Mouse (Mus musculus) liver, adult 2 months (tissue): ENCODE data around the gene Rpl36a. TPM values are rescaled to one million over a fixed set of nuclear protein-coding genes. Genes with fewer than 3 reads are reported as not detected.

Experiments
- DNase-seq: peaks from one replicate; pipeline ENCODE4 v3.0.0-alpha.2; 2011; ENCODE audit warnings: low read depth, low spot score; ENCODE audit errors: extremely low read depth
- H3K27ac ChIP-seq: fragments of 200-500 bp; replicated peaks from 2 replicates; pipeline ENCODE4 v1.5.1; 2012; ENCODE audit warnings: low read depth, mild to moderate bottlenecking, control low read depth, inconsistent platforms, low read length; ENCODE audit not compliant: insufficient read depth
- H3K27me3 ChIP-seq: fragments of 200-500 bp; 2 replicates; pipeline ENCODE4 v1.6.1; 2012; ENCODE audit warnings: mild to moderate bottlenecking, moderate library complexity, low read length, inconsistent platforms; ENCODE audit not compliant: control insufficient read depth, insufficient read depth
- H3K36me3 ChIP-seq: fragments of 200-500 bp; 2 replicates; pipeline ENCODE4 v1.6.1; 2012; ENCODE audit warnings: low read length, inconsistent platforms; ENCODE audit not compliant: control insufficient read depth, insufficient read depth
- H3K4me1 ChIP-seq: fragments of 200-500 bp; 2 replicates; pipeline ENCODE4 v1.6.1; 2011; ENCODE audit warnings: low read length; ENCODE audit not compliant: control insufficient read depth, insufficient read depth
- H3K4me3 ChIP-seq: fragments of 200-500 bp; 2 replicates; pipeline ENCODE4 v1.5.1; 2011; ENCODE audit warnings: low read depth, mild to moderate bottlenecking, control low read depth, low read length, moderate library complexity; ENCODE audit not compliant: insufficient read depth
- H3K79me2 ChIP-seq: fragments of 200-500 bp; 2 replicates; pipeline ENCODE4 v1.6.1; 2012; ENCODE audit warnings: inconsistent platforms, mild to moderate bottlenecking, low read length, moderate library complexity; ENCODE audit not compliant: control insufficient read depth, insufficient read depth
- H3K9ac ChIP-seq: fragments of 200-500 bp; 2 replicates; pipeline ENCODE4 v1.6.1; 2012; ENCODE audit warnings: low read depth, mild to moderate bottlenecking, control low read depth, inconsistent platforms, low read length
- CTCF ChIP-seq: fragments of 200-500 bp; IDR thresholded peaks from 2 replicates; pipeline ENCODE4 v1.5.1; 2011; ENCODE audit warnings: low read depth, low read length, control low read depth
- POLR2A ChIP-seq: fragments of 200-500 bp; IDR thresholded peaks from 2 replicates; pipeline ENCODE4 v1.6.1; 2011; ENCODE audit warnings: low read length, control low read depth; ENCODE audit not compliant: insufficient read depth; ENCODE audit errors: extremely low read depth
- WGBS: fragments of 180-500 bp; shearing (Covaris S2); methylation state at CpG from one replicate; pipeline ENCODE4 v1.1.7; 2018; 5-methylcytosine and 5-hydroxymethylcytosine counted together
- polyA plus RNA-seq: library from polyadenylated mRNA; depleted of rRNA; stranded (reverse); fragments of >200 nt; gene quantifications from 2 replicates; pipeline ENCODE4 v1.2.3, GENCODE M21; 2012; rRNA removed
- total RNA-seq: library from RNA; depleted of rRNA; stranded (reverse); fragments of >200 nt; gene quantifications from 2 replicates; pipeline ENCODE4 v1.2.3, GENCODE M21; 2014; rRNA removed

Gene Rpl36a
- total and polyA plus RNA-seq, 2 experiments = 85.4 to 349 TPM

DNA sequence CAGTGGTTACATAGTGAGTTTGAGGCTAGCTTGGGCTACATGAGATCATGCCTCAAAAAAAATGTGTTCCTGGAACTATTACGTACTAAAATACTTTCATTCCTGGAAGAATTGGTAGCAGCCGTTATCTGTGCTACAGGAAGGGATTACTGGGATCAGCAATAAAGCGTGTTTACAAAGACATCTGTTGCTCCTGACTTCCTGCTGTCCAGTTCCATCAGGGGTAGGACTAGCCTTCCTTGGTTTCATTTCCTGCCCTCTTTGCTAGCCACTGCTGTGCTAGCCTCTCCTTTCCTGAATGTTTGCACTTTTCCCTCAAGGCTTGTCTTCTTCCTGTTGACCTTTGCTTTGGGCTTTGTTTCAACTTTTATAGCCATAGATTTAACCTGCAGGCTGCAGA is 50.4 kb downstream of the Rpl36a start:
- 43% methylated on average over 3 of the region's 3 CpGs for WGBS

More for the DNA sequence above, 50.4 kb downstream of the Rpl36a start:
- no peaks in the 10 kb centered on the region for H3K36me3 ChIP-seq
- H3K9ac ChIP-seq = no peak overlapping the region
- no peaks in the 10 kb centered on the region for H3K79me2 ChIP-seq
- no peaks in the 10 kb centered on the region for H3K27me3 ChIP-seq
- peak; percentile 5 for DNase-seq
- H3K4me1 ChIP-seq = peaks cover 2% of the 10 kb centered on the region; the same call in 1 of the 2 replicates
- no peak overlapping the region for H3K4me3 ChIP-seq
- no peak for TF ChIP-seq POLR2A
- no peak for TF ChIP-seq CTCF
- no peak overlapping the region for H3K27ac ChIP-seq

Other genes with a start within 250 kb of the Rpl36a start
- gene Drp2, start 181.1 kb upstream of the Rpl36a start, total RNA-seq = under 0.01 TPM in 1 of 2 replicates, not detected in the other
- not detected in 2 replicates for gene Drp2, start 181.1 kb upstream of the Rpl36a start, polyA plus RNA-seq
- not detected in 2 replicates for gene Taf7l, start 109.2 kb upstream of the Rpl36a start, total RNA-seq
- not detected in 2 replicates for gene Taf7l, start 109.2 kb upstream of the Rpl36a start, polyA plus RNA-seq
- 29.4 and 39.0 TPM in 2 replicates for gene Timm8a1, start 43.8 kb upstream of the Rpl36a start, total RNA-seq
- gene Timm8a1, start 43.8 kb upstream of the Rpl36a start, polyA plus RNA-seq = 3.6 and 3.8 TPM in 2 replicates
- gene Btk, start 2.1 kb upstream of the Rpl36a start, total RNA-seq = 0.83 and 0.87 TPM in 2 replicates
- 0.25 and 0.35 TPM in 2 replicates for gene Btk, start 2.1 kb upstream of the Rpl36a start, polyA plus RNA-seq
- gene Gla, start 15.5 kb downstream of the Rpl36a start, total RNA-seq = 5.2 and 5.7 TPM in 2 replicates
- 1.2 and 1.6 TPM in 2 replicates for gene Gla, start 15.5 kb downstream of the Rpl36a start, polyA plus RNA-seq
- gene Hnrnph2, start 15.5 kb downstream of the Rpl36a start, total RNA-seq = 33.6 and 42.8 TPM in 2 replicates
- gene Hnrnph2, start 15.5 kb downstream of the Rpl36a start, polyA plus RNA-seq = 6.7 and 9.0 TPM in 2 replicates
- gene Armcx4, start 100.9 kb downstream of the Rpl36a start, total RNA-seq = 0.67 and 1.1 TPM in 2 replicates
- 0.15 and 0.17 TPM in 2 replicates for gene Armcx4, start 100.9 kb downstream of the Rpl36a start, polyA plus RNA-seq
- 2.3 and 3.3 TPM in 2 replicates for gene Armcx1, start 132.3 kb downstream of the Rpl36a start, total RNA-seq
- gene Armcx1, start 132.3 kb downstream of the Rpl36a start, polyA plus RNA-seq = 0.47 and 0.64 TPM in 2 replicates
- gene Armcx6, start 165.8 kb downstream of the Rpl36a start, total RNA-seq = 0.55 and 0.87 TPM in 2 replicates
- 0.18 TPM in 1 of 2 replicates, not detected in the other for gene Armcx6, start 165.8 kb downstream of the Rpl36a start, polyA plus RNA-seq
- 8.7 and 10.6 TPM in 2 replicates for gene Armcx3, start 170.9 kb downstream of the Rpl36a start, total RNA-seq
- gene Armcx3, start 170.9 kb downstream of the Rpl36a start, polyA plus RNA-seq = 1.4 and 2.3 TPM in 2 replicates
- 1.6 and 2.8 TPM in 2 replicates for gene Armcx2, start 223.6 kb downstream of the Rpl36a start, total RNA-seq
- gene Armcx2, start 223.6 kb downstream of the Rpl36a start, polyA plus RNA-seq = 1.1 and 1.6 TPM in 2 replicates